Mouse (Mus musculus) gonadal fat pad, adult 2 months (tissue): ENCODE measurements around the gene Gipc3. TPM values are rescaled to one million over a fixed set of nuclear protein-coding genes. Genes with fewer than 3 reads are reported as not detected.

Source experiments
- DNase-seq: peaks from one replicate; pipeline ENCODE4 v3.0.0-alpha.2; 2012; ENCODE audit warnings: low read depth
- polyA plus RNA-seq: library from polyadenylated mRNA; depleted of rRNA; stranded (reverse); fragments of >200 nt; gene quantifications from 2 replicates; pipeline ENCODE4 v1.2.3, GENCODE M21; 2012

Gene Gipc3
- polyA plus RNA-seq, 1 experiment, result 1.7 TPM

- no peak for DNase-seq
Observed at GRCm38 (mm10) chr10:81346453-81347067, 3.5 kb upstream of the Gipc3 start.

GRCm38 (mm10) chr10:81345162-81345534 lies 2.1 kb upstream of the Gipc3 start:
- no peak for DNase-seq

GRCm38 (mm10) chr10:81344421-81345161 lies 1.5 kb upstream of the Gipc3 start:
- no peak for DNase-seq

- DNase-seq, result no peak
Observed at GRCm38 (mm10) chr10:81341333-81341949, 1.6 kb downstream of the Gipc3 start.

GRCm38 (mm10) chr10:81340551-81341332 lies 2.3 kb downstream of the Gipc3 start:
- DNase-seq, result no peak

GRCm38 (mm10) chr10:81336558-81336957 lies 6.5 kb downstream of the Gipc3 start:
- no peak for DNase-seq

- DNase-seq, result no peak
Observed at GRCm38 (mm10) chr10:81335393-81336340, 7.4 kb downstream of the Gipc3 start.

- no peak for DNase-seq
Observed at GRCm38 (mm10) chr10:81334324-81334723, 8.7 kb downstream of the Gipc3 start.

- no peak for DNase-seq
Observed at GRCm38 (mm10) chr10:81332277-81332676, 10.8 kb downstream of the Gipc3 start.

GRCm38 (mm10) chr10:81330007-81330406 lies 13.1 kb downstream of the Gipc3 start:
- DNase-seq, result no peak

- no peak for DNase-seq
Observed at GRCm38 (mm10) chr10:81329194-81329975, 13.7 kb downstream of the Gipc3 start.

GRCm38 (mm10) chr10:81328386-81328785 lies 14.7 kb downstream of the Gipc3 start, which contains the start of gene Tbxa2r:
Tbxa2r (plus strand) TSS chr10:81328731.
- no peak for DNase-seq

GRCm38 (mm10) chr10:81327959-81328358 lies 15.1 kb downstream of the Gipc3 start:
- no peak for DNase-seq

- DNase-seq, result no peak
Observed at GRCm38 (mm10) chr10:81326858-81327257, 16.2 kb downstream of the Gipc3 start.

- no peak for DNase-seq
Observed at GRCm38 (mm10) chr10:81325781-81326180, 17.3 kb downstream of the Gipc3 start.

- DNase-seq, result no peak
Observed at GRCm38 (mm10) chr10:81325176-81325575, 17.9 kb downstream of the Gipc3 start.

- DNase-seq, result no peak
Observed at GRCm38 (mm10) chr10:81323791-81324530, 19.1 kb downstream of the Gipc3 start.

- DNase-seq, result no peak
Observed at GRCm38 (mm10) chr10:81323141-81323775, 19.8 kb downstream of the Gipc3 start.

GRCm38 (mm10) chr10:81322444-81322843 lies 20.6 kb downstream of the Gipc3 start:
- no peak for DNase-seq
